Mouse (Mus musculus) splenic B cell, adult 2 months (primary cell): ENCODE results near the gene Olfr1289.

Experiments used
- DNase-seq: peaks from one replicate; pipeline ENCODE4 v3.0.0-alpha.2; 2011; ENCODE audit warnings: low read depth, low spot score
- H3K27me3 ChIP-seq: 2 replicates; pipeline ENCODE4 v1.6.1; 2012; ENCODE audit warnings: mild to moderate bottlenecking, low read length, moderate library complexity, mixed read lengths; ENCODE audit not compliant: control insufficient read depth, poor library complexity, insufficient read depth, severe bottlenecking
- H3K36me3 ChIP-seq: 2 replicates; pipeline ENCODE4 v1.6.1; 2012; ENCODE audit warnings: mild to moderate bottlenecking, low read length, moderate library complexity, mixed read lengths; ENCODE audit not compliant: control insufficient read depth, poor library complexity, insufficient read depth, severe bottlenecking

The Olfr1289 gene

GRCm38 (mm10) chr2:111480519-111480918 lies at the start of gene Olfr1289:
Gene Olfr1289 (plus strand): TSS chr2:111480819.
- H3K27me3 ChIP-seq = no peaks in the 10 kb centered on the region
- H3K36me3 ChIP-seq = no peaks in the 10 kb centered on the region
- no peak for DNase-seq

- no peaks in the 10 kb centered on the region for H3K36me3 ChIP-seq
- no peak for DNase-seq
These were observed 31.8 kb upstream of the Olfr1289 start, which contains the start of gene Olfr1287 for GRCm38 (mm10) chr2:111448842-111449241. Gene Olfr1287 (plus strand): TSS chr2:111449142.

GRCm38 (mm10) chr2:111473801-111474200 lies 6.8 kb upstream of the Olfr1289 start, which contains the start of gene Olfr1288:
Gene Olfr1288 (plus strand): TSS chr2:111474101.
- Histone ChIP-seq H3K27me3 (no peaks in the 10 kb centered on the region), H3K36me3 (no peaks in the 10 kb centered on the region)
- no peak for DNase-seq

More at GRCm38 (mm10) chr2:111448842-111449241, 31.8 kb upstream of the Olfr1289 start, which contains the start of gene Olfr1287:
- no peaks in the 10 kb centered on the region for H3K27me3 ChIP-seq

GRCm38 (mm10) chr2:111493729-111494128 lies 13.1 kb downstream of the Olfr1289 start, which contains the start of gene Olfr1290:
Gene Olfr1290 (minus strand): TSS chr2:111493829.
- no peak for DNase-seq
- Histone ChIP-seq H3K36me3 (no peaks in the 10 kb centered on the region), H3K27me3 (no peaks in the 10 kb centered on the region)

GRCm38 (mm10) chr2:111496880-111497279 lies 16.3 kb downstream of the Olfr1289 start, which contains the start of gene Olfr1291-ps1:
Gene Olfr1291-ps1 (plus strand): TSS chr2:111497180.
- DNase-seq = no peak
- Histone ChIP-seq H3K27me3 (no peaks in the 10 kb centered on the region), H3K36me3 (no peaks in the 10 kb centered on the region)

- Histone ChIP-seq H3K36me3 (no peaks in the 10 kb centered on the region), H3K27me3 (no peaks in the 10 kb centered on the region)
- DNase-seq = no peak
These were observed 36.8 kb downstream of the Olfr1289 start for GRCm38 (mm10) chr2:111517451-111517850.

GRCm38 (mm10) chr2:111524903-111525302 lies 44.3 kb downstream of the Olfr1289 start, which contains the start of gene Olfr1293-ps:
Gene Olfr1293-ps (plus strand): TSS chr2:111525203.
- H3K27me3 ChIP-seq = no peaks in the 10 kb centered on the region
- H3K36me3 ChIP-seq = no peaks in the 10 kb centered on the region
- DNase-seq = no peak
